ENCODE assay signal across 8 mouse cellular contexts in the genomic region with DNA sequence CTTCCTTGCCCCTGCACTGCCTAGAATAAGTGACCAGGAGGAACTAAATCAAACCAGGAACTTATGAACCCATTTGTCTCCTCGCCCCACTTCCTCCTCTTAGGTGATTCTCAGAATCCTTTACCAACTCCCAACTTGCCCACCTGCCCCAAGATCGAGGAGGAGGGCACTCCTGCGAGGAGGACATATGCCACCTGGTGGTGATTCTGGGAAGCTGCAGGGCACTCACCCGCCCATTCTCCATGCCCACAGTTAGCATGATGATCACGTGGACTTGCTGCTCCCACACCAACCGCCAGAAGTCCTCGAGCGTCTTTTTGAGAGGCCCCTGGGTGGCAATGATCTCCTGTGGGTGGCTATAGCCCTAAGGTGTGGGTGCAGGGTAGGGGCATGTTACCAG. TPM values are rescaled to one million over a fixed set of nuclear protein-coding genes. Genes with fewer than 3 reads are reported as not detected.
DNase-seq lines count a peak whose midpoint lies in the region; ATAC-seq lines count a peak whose summit lies in the region.

No protein-coding gene starts in this region.

- 0 out of 2 replicates have a peak, but pooled peaks have one; percentile 12 for ATAC-seq in midbrain, embryonic 14.5 days (ENCODE audit: low FRiP score, low TSS enrichment)

- peak; percentile 58 for DNase-seq in adrenal gland, postnatal 10 days
- no peak for DNase-seq in adrenal gland, postnatal 4 days (ENCODE audit: low spot score in 2 of 2)
- DNase-seq in right cerebral cortex, postnatal 14 days: peak; percentile 49
- no peak for DNase-seq in right cerebral cortex, postnatal 25 days
- peak; percentile 68 for DNase-seq in embryo, embryonic 10.5 days (ENCODE audit: low spot score)
- DNase-seq in kidney, postnatal 14 days: peak; percentile 51
- DNase-seq in midbrain, embryonic 14.5 days: peak; percentile 71
- peak; percentile 55 to 69 for DNase-seq in thymus, postnatal 10 days (ENCODE audit: low spot score in 2 of 2)

- no peaks in the 10 kb centered on the region for H3K4me1 ChIP-seq in midbrain, embryonic 14.5 days (ENCODE audit: control insufficient read depth, insufficient read depth, low read length)

- no peaks in the 10 kb centered on the region for H3K36me3 ChIP-seq in midbrain, embryonic 14.5 days (ENCODE audit: control insufficient read depth, insufficient read depth, low read length)

- H3K9me3 ChIP-seq in midbrain, embryonic 14.5 days (ENCODE audit: control insufficient read depth, low read length): no peaks in the 10 kb centered on the region

- H3K9ac ChIP-seq in midbrain, embryonic 14.5 days (replicated peaks; ENCODE audit: low read length): no peak overlapping the region

- 15% methylated on average over 8 of the region's 8 CpGs for WGBS in midbrain, embryonic 14.5 days

- H3K4me3 ChIP-seq in midbrain, embryonic 14.5 days (replicated peaks; ENCODE audit: low read depth, low read length): no peak overlapping the region

- H3K27ac ChIP-seq in midbrain, embryonic 14.5 days (replicated peaks; ENCODE audit: low read depth, low read length): no peak overlapping the region

- no peaks in the 10 kb centered on the region for H3K27me3 ChIP-seq in midbrain, embryonic 14.5 days (ENCODE audit: control insufficient read depth, insufficient read depth, low read length)

- H3K4me2 ChIP-seq in midbrain, embryonic 14.5 days (ENCODE audit: low read length): no peak overlapping the region

RNA-seq across cellular contexts. Expression of a gene that starts 7.6 kb away (rescaled TPM):
- total RNA-seq in adrenal gland, postnatal 10 days (2021): 10 to 100 TPM; 20.5 to 28.4 TPM
- 1 to 10 TPM; 3.7 to 5.0 TPM for total RNA-seq in adrenal gland, postnatal 4 days (2021)
- 0.87 and 0.98 TPM in 2 replicates for polyA plus RNA-seq in midbrain, embryonic 14.5 days (2014; fragmentation: Nextera tagmentation; extraction: Ambion mirVana)

RNA-seq across cellular contexts. Expression of a gene that starts 19.8 kb away (rescaled TPM):
- total RNA-seq in adrenal gland, postnatal 10 days (2021): 1 to 10 TPM; 1.8 to 2.5 TPM
- 1 to 10 TPM; 1.4 TPM for total RNA-seq in adrenal gland, postnatal 4 days (2021)
- polyA plus RNA-seq in midbrain, embryonic 14.5 days (2014; fragmentation: Nextera tagmentation; extraction: Ambion mirVana): 0.27 and 0.62 TPM in 2 replicates

RNA-seq across cellular contexts. Expression of a gene that starts 34.0 kb away (rescaled TPM):
- total RNA-seq in adrenal gland, postnatal 10 days (2021): 10 to 100 TPM; 49.2 to 57.7 TPM
- 10 to 100 TPM; 62.8 to 73.7 TPM for total RNA-seq in adrenal gland, postnatal 4 days (2021)
- polyA plus RNA-seq in midbrain, embryonic 14.5 days (2014; fragmentation: Nextera tagmentation; extraction: Ambion mirVana): 322 and 380 TPM in 2 replicates

RNA-seq across cellular contexts. Expression of a gene that starts 54.8 kb away (rescaled TPM):
- total RNA-seq in adrenal gland, postnatal 10 days (2021): 1 to 10 TPM; 1.3 to 2.8 TPM
- total RNA-seq in adrenal gland, postnatal 4 days (2021): 1 to 10 TPM in 1 of 2 experiments, under 1 TPM in 1; 0.82 to 1.0 TPM
- 0.30 and 0.34 TPM in 2 replicates for polyA plus RNA-seq in midbrain, embryonic 14.5 days (2014; fragmentation: Nextera tagmentation; extraction: Ambion mirVana)

Comparison
In these comparisons a context has a peak if more than half of its experiments do, and no peak if none do; other contexts are left out.
1. DNase-seq: peak in adrenal gland, postnatal 10 days (single experiment), right cerebral cortex, postnatal 14 days (single experiment), embryo, embryonic 10.5 days (single experiment), kidney, postnatal 14 days (single experiment), midbrain, embryonic 14.5 days (single experiment) and thymus, postnatal 10 days (2 of 2); none in adrenal gland, postnatal 4 days (0 of 2) and right cerebral cortex, postnatal 25 days (single experiment).